Mouse (Mus musculus): ENCODE data around the gene Oxa1l.

DNA sequence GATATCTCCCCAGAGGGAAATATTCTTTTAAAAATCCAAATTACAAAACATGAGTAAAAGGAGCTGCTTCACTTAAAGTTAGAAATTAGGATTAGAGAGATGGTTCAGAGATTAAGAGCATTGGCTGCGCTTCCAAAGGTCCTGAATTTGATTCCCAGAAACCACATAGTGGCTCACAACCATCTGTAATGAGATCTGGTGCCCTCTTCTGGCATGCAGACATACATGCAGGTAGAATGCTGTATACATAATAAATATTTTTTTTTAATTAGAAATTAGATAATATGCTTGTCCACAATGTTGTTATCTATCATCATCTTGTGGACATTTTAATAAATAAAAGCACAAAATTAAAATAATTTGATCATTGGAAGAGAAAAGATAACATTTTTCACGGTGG, 32.1 kb upstream of the Oxa1l start:
- TF ChIP-seq POLR2A (IDR thresholded peaks at IDR 0.05; ENCODE audit: control insufficient read depth in 1 of 2, insufficient read depth in 1 of 2, low read depth in 1 of 2, low read length in 2 of 2, poor library complexity in 1 of 2) (no peak), NELFE (IDR thresholded peaks at IDR 0.05; ENCODE audit: low read depth, low read length) (no peak), RCOR1 (IDR thresholded peaks at IDR 0.05; ENCODE audit: low read depth, low read length) (no peak), ELF1 (IDR thresholded peaks at IDR 0.05; ENCODE audit: low read depth, low read length) (no peak)
